33 mouse cellular contexts compared by ENCODE assay signal in the genomic region with DNA sequence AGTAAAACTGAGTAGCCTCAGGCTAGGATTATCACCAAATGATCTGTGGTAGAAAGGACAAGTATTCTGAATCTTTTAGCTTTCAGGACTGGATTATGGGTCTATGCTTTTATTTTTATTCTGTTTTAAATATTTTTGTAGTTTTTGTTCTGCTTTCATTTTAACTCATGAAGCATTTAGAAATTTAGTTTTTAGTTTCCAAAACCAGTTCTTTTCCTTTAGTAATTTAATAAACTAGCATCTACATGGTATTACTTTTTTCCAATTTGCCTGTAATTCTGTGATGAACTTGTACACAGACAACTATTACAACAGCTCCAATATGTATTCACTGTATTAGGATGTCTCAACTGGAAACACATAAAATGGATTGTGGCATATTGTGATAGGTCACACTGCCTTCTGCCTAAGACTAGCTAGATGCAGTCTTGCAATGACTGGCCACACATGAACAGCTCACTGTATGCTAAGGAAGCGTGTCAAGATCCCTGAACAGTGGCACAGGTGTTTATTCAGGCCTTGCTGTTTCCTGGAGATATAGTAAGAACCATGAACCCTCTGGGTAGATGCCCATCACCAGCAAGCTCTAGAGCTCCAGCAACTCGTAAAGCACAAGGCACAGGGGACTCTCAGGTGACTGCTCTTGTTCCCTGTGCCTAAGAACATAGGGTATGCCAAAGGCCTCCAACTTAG. TPM values are rescaled to one million over a fixed set of nuclear protein-coding genes. Genes with fewer than 3 reads are reported as not detected.
DNase-seq lines count a peak whose midpoint lies in the region; ATAC-seq and TF ChIP-seq lines count a peak whose summit lies in the region.
"Had no signal": no experiment of that assay in that cellular context is flagged by ENCODE, and none has a peak within 500 bp of the region (broad histone marks: within the 10 kb centered on the region; RNA-seq: fewer than 3 reads in every experiment).

No protein-coding gene starts in this region.

- no peaks in the 10 kb centered on the region for H3K27me3 ChIP-seq in CH12.LX (replicated peaks)
- H3K27me3 ChIP-seq in liver, embryonic 13.5 days, result no peaks in the 10 kb centered on the region
- H3K27me3 ChIP-seq: embryonic facial prominence, embryonic 15.5 days; hindbrain, embryonic 12.5 days; limb, embryonic 15.5 days; lung, embryonic 15.5 days; midbrain, embryonic 12.5 days; neural tube, embryonic 12.5 days had no signal

- H3K9ac ChIP-seq in CH12.LX (ENCODE audit: insufficient read depth, low read depth), result no peak overlapping the region
- no peak overlapping the region; the same call in 1 of the 2 replicates for H3K9ac ChIP-seq in liver, embryonic 13.5 days
- H3K9ac ChIP-seq: embryonic facial prominence, embryonic 15.5 days; hindbrain, embryonic 12.5 days; limb, embryonic 15.5 days; lung, embryonic 15.5 days; midbrain, embryonic 12.5 days; neural tube, embryonic 12.5 days had no signal

- H3K9me3 ChIP-seq in CH12.LX (replicated peaks; ENCODE audit: low read length), result no peaks in the 10 kb centered on the region
- H3K9me3 ChIP-seq in liver, embryonic 13.5 days (replicated peaks), result no peaks in the 10 kb centered on the region
- H3K9me3 ChIP-seq: embryonic facial prominence, embryonic 10.5 days; embryonic facial prominence, embryonic 15.5 days; hindbrain, embryonic 12.5 days; limb, embryonic 10.5 days; limb, embryonic 15.5 days; lung, embryonic 15.5 days; midbrain, embryonic 12.5 days; neural tube, embryonic 12.5 days had no signal

- DNase-seq in CH12.LX (ENCODE audit: extremely low read depth), result peak; percentile 35
- no peak for DNase-seq in liver, embryonic 13.5 days
- DNase-seq in thymus, postnatal 4 days, result no peak
- no peak for DNase-seq in thymus, postnatal 14 days
- DNase-seq in kidney, adult 8-10 months, result no peak
- DNase-seq: adrenal gland, adult 2 months; adrenal gland, postnatal 36 days; cerebellum, adult 2 months; cerebellum, postnatal 25 days; gastrocnemius, postnatal 14 days; kidney, adult 9 months; kidney, postnatal 25 days; right cerebral cortex, postnatal 4 days; thymus, adult 2 months had no signal

- peak; percentile 50 for ATAC-seq in erythroid progenitor cell, adult 5-6 weeks (replicated peaks; ENCODE audit: low FRiP score, poor library complexity, severe bottlenecking)
- peak; percentile 35; the same call in 1 of the 2 replicates for ATAC-seq in liver, embryonic 13.5 days (ENCODE audit: low read depth)
- ATAC-seq in megakaryocyte-erythroid progenitor cell, adult 5-6 weeks (replicated peaks; ENCODE audit: low FRiP score, low TSS enrichment, poor library complexity, severe bottlenecking), result 0 out of 2 replicates have a peak, but pooled peaks have one; percentile 55
- ATAC-seq: forebrain, embryonic 14.5 days; hindbrain, postnatal 0 days; intestine, embryonic 16.5 days had no signal

- H3K4me2 ChIP-seq in CH12.LX (ENCODE audit: insufficient read depth, low read depth, poor library complexity, severe bottlenecking), result no peak overlapping the region
- H3K4me2 ChIP-seq in liver, embryonic 13.5 days, result no peak overlapping the region
- H3K4me2 ChIP-seq: embryonic facial prominence, embryonic 15.5 days; hindbrain, embryonic 12.5 days; limb, embryonic 15.5 days; lung, embryonic 15.5 days; midbrain, embryonic 12.5 days; neural tube, embryonic 12.5 days had no signal

- no peak for TF ChIP-seq RAD21 in CH12.LX (IDR thresholded peaks at IDR 0.05; ENCODE audit: low read depth, low read length)

- peaks cover 9 to 28% of the 10 kb centered on the region in 2 experiments for H3K4me1 ChIP-seq in CH12.LX (ENCODE audit: control insufficient read depth in 1 of 2, insufficient read depth in 2 of 2)
- peaks cover 28% of the 10 kb centered on the region for H3K4me1 ChIP-seq in liver, embryonic 13.5 days (replicated peaks)
- H3K4me1 ChIP-seq: embryonic facial prominence, embryonic 10.5 days; embryonic facial prominence, embryonic 15.5 days; hindbrain, embryonic 12.5 days; limb, embryonic 10.5 days; limb, embryonic 15.5 days; lung, embryonic 15.5 days; midbrain, embryonic 12.5 days; neural tube, embryonic 12.5 days had no signal

- no peaks in the 10 kb centered on the region for H3K79me2 ChIP-seq in CH12.LX (replicated peaks; ENCODE audit: control insufficient read depth, extremely low read depth, insufficient read depth, poor library complexity, severe bottlenecking)

- no peak for TF ChIP-seq CTCF in CH12.LX (conservative IDR thresholded peaks at IDR 0.05 in 1 of 2, IDR thresholded peaks at IDR 0.05 in 1 of 2; ENCODE audit: low read depth in 2 of 2, low read length in 2 of 2)

- H3K4me3 ChIP-seq in CH12.LX (replicated peaks in 1 of 3; ENCODE audit: low read depth in 2 of 3, low read length in 2 of 3, poor library complexity in 1 of 3), result no peak overlapping the region
- H3K4me3 ChIP-seq in liver, embryonic 13.5 days (replicated peaks), result no peak overlapping the region
- H3K4me3 ChIP-seq: embryonic facial prominence, embryonic 10.5 days; embryonic facial prominence, embryonic 15.5 days; hindbrain, embryonic 12.5 days; limb, embryonic 10.5 days; limb, embryonic 15.5 days; lung, embryonic 15.5 days; midbrain, embryonic 12.5 days; myocyte; neural tube, embryonic 12.5 days had no signal

- H3K36me3 ChIP-seq in CH12.LX (replicated peaks in 1 of 2; ENCODE audit: control insufficient read depth in 1 of 2, insufficient read depth in 1 of 2, low read length in 1 of 2), result no peaks in the 10 kb centered on the region
- no peaks in the 10 kb centered on the region for H3K36me3 ChIP-seq in liver, embryonic 13.5 days
- H3K36me3 ChIP-seq: embryonic facial prominence, embryonic 10.5 days; embryonic facial prominence, embryonic 15.5 days; hindbrain, embryonic 12.5 days; limb, embryonic 10.5 days; limb, embryonic 15.5 days; lung, embryonic 15.5 days; midbrain, embryonic 12.5 days; neural tube, embryonic 12.5 days had no signal

- in situ Hi-C loops in CH12.LX (cut with MboI; ENCODE audit: low pct_ligation_motif_present, low pct_unique_long_range_greater_than_20kb, low sequenced_read_pairs), result no loop called here

- peak; percentile 82 for TF ChIP-seq EP300 in CH12.LX (IDR thresholded peaks at IDR 0.05; ENCODE audit: low read length)

- H3K27ac ChIP-seq in CH12.LX (ENCODE audit: insufficient read depth, low read depth), result no peak overlapping the region
- peak overlapping the region; percentile 66 for H3K27ac ChIP-seq in liver, embryonic 13.5 days
- H3K27ac ChIP-seq: embryonic facial prominence, embryonic 10.5 days; embryonic facial prominence, embryonic 15.5 days; hindbrain, embryonic 12.5 days; hindbrain, postnatal 0 days; limb, embryonic 10.5 days; limb, embryonic 15.5 days; lung, embryonic 15.5 days; midbrain, embryonic 12.5 days; neural tube, embryonic 12.5 days had no signal

- TF ChIP-seq POLR2A in CH12.LX (IDR thresholded peaks at IDR 0.05; ENCODE audit: low read depth, low read length), result no peak

- WGBS in liver, embryonic 13.5 days (ENCODE audit: insufficient replicate concordance), result 59% methylated on average over 2 of the region's 2 CpGs

- dilution Hi-C loops in CH12.LX (cut with MboI; ENCODE audit: extremely low pct_ligation_motif_present, extremely low pct_unique_long_range_greater_than_20kb, low sequenced_read_pairs), result no loop called here

TF ChIP-seq in CH12.LX, 34 proteins besides CTCF, POLR2A, EP300 and RAD21 (continues in another document):
- TF ChIP-seq TCF12 (IDR thresholded peaks at IDR 0.05; ENCODE audit: low read depth, low read length) (no peak), JUND (conservative IDR thresholded peaks at IDR 0.05; ENCODE audit: low read depth, low read length) (peak; percentile 48; the same call in 1 of the 2 replicates), CHD2 (IDR thresholded peaks at IDR 0.05; ENCODE audit: low read length) (no peak), KAT2A (IDR thresholded peaks at IDR 0.05; ENCODE audit: insufficient replicate concordance, low read length) (no peak), GABPA (IDR thresholded peaks at IDR 0.05; ENCODE audit: insufficient replicate concordance, low read depth, low read length) (no peak), ZNF384 (IDR thresholded peaks at IDR 0.05; ENCODE audit: low read depth, low read length) (no peak), MEF2A (IDR thresholded peaks at IDR 0.05; ENCODE audit: borderline replicate concordance, low read depth, low read length) (0 out of 2 replicates have a peak, but pooled peaks have one; percentile 36), JUN (IDR thresholded peaks at IDR 0.05; ENCODE audit: insufficient read depth, low read depth, low read length) (peak; percentile 35), CHD1 (IDR thresholded peaks at IDR 0.05; ENCODE audit: low read depth, low read length) (no peak), MXI1 (IDR thresholded peaks at IDR 0.05; ENCODE audit: low read depth, low read length) (no peak), RCOR1 (conservative IDR thresholded peaks at IDR 0.05; ENCODE audit: low read depth, low read length) (no peak), MAX (IDR thresholded peaks at IDR 0.05; ENCODE audit: low read length) (no peak), BHLHE40 (IDR thresholded peaks at IDR 0.05; ENCODE audit: low read depth, low read length) (peak; percentile 22; the same call in 1 of the 2 replicates), PAX5 (IDR thresholded peaks at IDR 0.05; ENCODE audit: low read length) (no peak), ZKSCAN1 (IDR thresholded peaks at IDR 0.05; ENCODE audit: borderline replicate concordance, low read depth, low read length) (no peak), NELFE (IDR thresholded peaks at IDR 0.05; ENCODE audit: low read depth, low read length) (no peak)

RNA-seq across cellular contexts. Expression of gene Ccr3, which starts 38.0 kb away (rescaled TPM):
- total RNA-seq in CH12.LX (2012; rRNA removed), result 0.04 TPM in 1 of 2 replicates, not detected in the other
- total RNA-seq in CH12.LX (2014; rRNA removed), result not detected in 2 replicates
- not detected in 2 replicates for polyA plus RNA-seq in CH12.LX (2012; ENCODE audit: insufficient read length, low read depth)
- total RNA-seq in erythroid progenitor cell, adult 5-6 weeks (2015; ENCODE audit: low replicate concordance), result 21.4 and 26.3 TPM in 2 replicates
- 14.7 and 15.8 TPM in 2 replicates for total RNA-seq in erythroid progenitor cell, adult 5-6 weeks (2017; ENCODE audit: low replicate concordance)
- 0.10 and 0.12 TPM in 2 replicates for polyA plus RNA-seq in liver, embryonic 13.5 days (2015; fragmentation: Nextera tagmentation; extraction: Ambion mirVana)
- not detected in 2 replicates for total RNA-seq in megakaryocyte-erythroid progenitor cell, adult 5-6 weeks (2014; fragmentation: Nextera tagmentation)
- not detected in 2 replicates for total RNA-seq in megakaryocyte-erythroid progenitor cell, adult 5-6 weeks (2017)
- total RNA-seq: adrenal gland, adult 2 months; gastrocnemius, postnatal 14 days; heart, postnatal 25 days; hindbrain, postnatal 0 days; layer of hippocampus, adult 18-20 months; layer of hippocampus, postnatal 14 days; left cerebral cortex, adult 8-10 months; midbrain, postnatal 0 days had no signal
- polyA plus RNA-seq: adrenal gland, adult 2 months; cerebellum, adult 2 months; embryonic facial prominence, embryonic 10.5 days; forebrain, embryonic 14.5 days; hindbrain, embryonic 12.5 days; hindbrain, postnatal 0 days; limb, embryonic 10.5 days; limb, embryonic 15.5 days; midbrain, postnatal 0 days; myocyte; neural tube, embryonic 12.5 days had no signal

RNA-seq across cellular contexts. Expression of gene Ccr2, which starts 41.9 kb away (rescaled TPM):
- not detected in 2 replicates for total RNA-seq in CH12.LX (2012; rRNA removed)
- not detected in 2 replicates for total RNA-seq in CH12.LX (2014; rRNA removed)
- polyA plus RNA-seq in CH12.LX (2012; ENCODE audit: insufficient read length, low read depth), result not detected in 2 replicates
- total RNA-seq in erythroid progenitor cell, adult 5-6 weeks (2015; ENCODE audit: low replicate concordance), result 34.2 and 51.1 TPM in 2 replicates
- 21.4 and 26.1 TPM in 2 replicates for total RNA-seq in erythroid progenitor cell, adult 5-6 weeks (2017; ENCODE audit: low replicate concordance)
- 3.9 and 4.5 TPM in 2 replicates for polyA plus RNA-seq in liver, embryonic 13.5 days (2015; fragmentation: Nextera tagmentation; extraction: Ambion mirVana)
- 0.37 and 1.3 TPM in 2 replicates for total RNA-seq in megakaryocyte-erythroid progenitor cell, adult 5-6 weeks (2014; fragmentation: Nextera tagmentation)
- total RNA-seq in megakaryocyte-erythroid progenitor cell, adult 5-6 weeks (2017), result 6.9 and 23.4 TPM in 2 replicates
- total RNA-seq: hindbrain, postnatal 0 days had no signal
- polyA plus RNA-seq: myocyte had no signal

Comparison
In these comparisons a context has a peak if more than half of its experiments do, and no peak if none do; other contexts are left out.
1. RNA of gene Ccr3, which starts 38.0 kb away (total RNA-seq): 14.7 to 26.3 TPM in erythroid progenitor cell, adult 5-6 weeks; 0.04 TPM in CH12.LX and not detected in megakaryocyte-erythroid progenitor cell, adult 5-6 weeks; every median in the first group is over 10 times any median in the second.
2. Peak in every context shown above with its lines, with median percentiles within 50 percentile points of each other: ATAC-seq.